Mouse (Mus musculus): ENCODE results near the gene Mad2l1bp. TPM values are rescaled to one million over a fixed set of nuclear protein-coding genes. Genes with fewer than 3 reads are reported as not detected.

Gene Mad2l1bp
- polyA plus RNA-seq (2012; rRNA removed): 16.5 and 17.7 TPM in 2 replicates

DNA sequence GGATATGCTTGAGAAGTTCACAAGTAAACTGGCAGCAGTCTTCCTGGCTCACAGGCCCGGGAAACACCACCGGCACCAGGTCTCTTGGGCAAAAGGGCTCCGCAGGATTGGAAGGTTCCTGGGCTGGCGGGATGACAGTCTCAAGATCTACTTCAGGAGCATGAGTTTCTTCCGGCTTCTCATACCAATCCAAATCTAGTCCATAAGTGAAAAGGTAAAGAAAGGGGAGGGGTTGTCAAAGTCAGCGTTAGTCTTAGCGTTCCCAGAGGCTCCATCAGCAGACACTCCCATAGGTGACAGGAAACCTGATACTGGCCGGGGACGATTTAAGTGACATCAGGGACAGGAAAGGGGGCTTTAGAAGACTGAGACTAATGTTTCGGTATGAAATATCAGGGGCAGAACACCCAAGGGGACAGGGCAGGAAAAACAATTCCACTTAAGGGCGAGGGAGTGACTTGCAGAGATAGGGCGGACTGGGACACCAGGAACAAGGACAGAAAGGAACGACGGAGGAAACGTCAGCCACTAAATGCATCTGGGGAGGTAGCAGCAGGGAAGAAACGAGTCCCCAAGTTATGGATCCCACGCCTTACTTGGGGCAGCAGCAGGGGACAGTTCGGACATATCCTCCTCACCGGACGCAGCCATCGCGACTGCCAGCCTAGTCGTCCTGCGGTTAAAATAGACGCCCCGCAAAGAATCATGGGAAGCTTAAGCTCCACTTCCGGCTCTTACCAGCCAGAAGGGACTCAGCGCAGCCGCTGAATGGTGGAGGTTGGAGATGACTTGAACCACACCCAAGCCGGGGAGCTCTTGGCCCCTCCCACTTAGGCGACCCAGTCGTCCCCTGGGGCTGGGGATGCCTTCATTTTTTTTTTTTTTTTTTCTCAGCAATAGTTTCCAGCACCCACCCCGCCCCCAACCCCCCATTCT is at the start of gene Mad2l1bp:
Gene Mad2l1bp (minus strand): TSS at position 707 of the 936 bp plus-strand sequence.
- H3K4me3 ChIP-seq (ENCODE audit: extremely low read depth, insufficient read depth, insufficient read length): peak within 1 kb of the TSS; percentile 82
- peak; percentile 90 for DNase-seq (ENCODE audit: low read depth in 1 of 2, low spot score in 2 of 2)
- H3K4me1 ChIP-seq (ENCODE audit: control insufficient read depth, insufficient read depth, insufficient read length): peaks cover 4% of the 10 kb centered on the region; the same call in 1 of the 2 replicates
- peak within 1 kb of the TSS; percentile 73 for H3K27ac ChIP-seq (ENCODE audit: insufficient read depth, low read length)
- TF ChIP-seq POLR2A (IDR thresholded peaks at IDR 0.05; ENCODE audit: low read depth, low read length): peak; percentile 97
- no peak for TF ChIP-seq CTCF (IDR thresholded peaks at IDR 0.05; ENCODE audit: extremely low read depth, insufficient read depth, insufficient read length, insufficient replicate concordance)
- whole genome bisulfite sequencing: 2% methylated on average over 33 of the region's 33 CpGs
- H3K36me3 ChIP-seq (ENCODE audit: control insufficient read depth, insufficient read depth, low read length): peaks cover 10% of the 10 kb centered on the region
- no peaks in the 10 kb centered on the region for H3K27me3 ChIP-seq (ENCODE audit: control insufficient read depth, insufficient read depth, low read length)

GRCm38 (mm10) chr17:46203078-46203477 is 49.7 kb upstream of the Mad2l1bp start:
- peaks cover 5% of the 10 kb centered on the region; the same call in 1 of the 2 replicates for H3K4me1 ChIP-seq (ENCODE audit: control insufficient read depth, insufficient read depth, insufficient read length)

GRCm38 (mm10) chr17:46202421-46203071 is 49.2 kb upstream of the Mad2l1bp start, which contains the start of the genes Polh and Xpo5:
Gene Polh (minus strand): TSS chr17:46202645.
Gene Xpo5 (plus strand): TSS chr17:46202782.
- peak within 1 kb of the TSS; percentile 98 for H3K4me3 ChIP-seq (ENCODE audit: extremely low read depth, insufficient read depth, insufficient read length)
- H3K4me1 ChIP-seq (ENCODE audit: control insufficient read depth, insufficient read depth, insufficient read length): peaks cover 5% of the 10 kb centered on the region; the same call in 1 of the 2 replicates
- peak; percentile 85 to 90 for DNase-seq (ENCODE audit: low read depth in 1 of 2, low spot score in 2 of 2)
- TF ChIP-seq POLR2A (IDR thresholded peaks at IDR 0.05; ENCODE audit: low read depth, low read length): no peak; the same call in 1 of the 2 replicates
- TF ChIP-seq CTCF (IDR thresholded peaks at IDR 0.05; ENCODE audit: extremely low read depth, insufficient read depth, insufficient read length, insufficient replicate concordance): no peak
- peak within 1 kb of the TSS; percentile 73 for H3K27ac ChIP-seq (ENCODE audit: insufficient read depth, low read length)
- no peaks in the 10 kb centered on the region for H3K27me3 ChIP-seq (ENCODE audit: control insufficient read depth, insufficient read depth, low read length)
- WGBS: 1% methylated on average over 66 of the region's 66 CpGs
- H3K36me3 ChIP-seq (ENCODE audit: control insufficient read depth, insufficient read depth, low read length): peaks cover 6% of the 10 kb centered on the region

More at GRCm38 (mm10) chr17:46203078-46203477, 49.7 kb upstream of the Mad2l1bp start:
- H3K27ac ChIP-seq (ENCODE audit: insufficient read depth, low read length): peak overlapping the region; percentile 58
- H3K36me3 ChIP-seq (ENCODE audit: control insufficient read depth, insufficient read depth, low read length): peaks cover 6% of the 10 kb centered on the region; the same call in 1 of the 2 replicates
- 1% methylated on average over 20 of the region's 20 CpGs for WGBS
- TF ChIP-seq CTCF (IDR thresholded peaks at IDR 0.05; ENCODE audit: extremely low read depth, insufficient read depth, insufficient read length, insufficient replicate concordance) (no peak), POLR2A (IDR thresholded peaks at IDR 0.05; ENCODE audit: low read depth, low read length) (no peak)
- peak overlapping the region; percentile 98 for H3K4me3 ChIP-seq (ENCODE audit: extremely low read depth, insufficient read depth, insufficient read length)
- no peaks in the 10 kb centered on the region for H3K27me3 ChIP-seq (ENCODE audit: control insufficient read depth, insufficient read depth, low read length)
- no peak for DNase-seq (ENCODE audit: low read depth in 1 of 2, low spot score in 2 of 2)

- DNase-seq (ENCODE audit: low read depth in 1 of 2, low spot score in 2 of 2): no peak
- H3K27me3 ChIP-seq (ENCODE audit: control insufficient read depth, insufficient read depth, low read length): no peaks in the 10 kb centered on the region
- peaks cover 5% of the 10 kb centered on the region; the same call in 1 of the 2 replicates for H3K4me1 ChIP-seq (ENCODE audit: control insufficient read depth, insufficient read depth, insufficient read length)
- no peak overlapping the region; the same call in 1 of the 2 replicates for H3K4me3 ChIP-seq (ENCODE audit: extremely low read depth, insufficient read depth, insufficient read length)
- H3K27ac ChIP-seq (ENCODE audit: insufficient read depth, low read length): no peak overlapping the region
- peaks cover 9% of the 10 kb centered on the region for H3K36me3 ChIP-seq (ENCODE audit: control insufficient read depth, insufficient read depth, low read length)
- WGBS: 51% methylated on average over 6 of the region's 6 CpGs
- TF ChIP-seq CTCF (IDR thresholded peaks at IDR 0.05; ENCODE audit: extremely low read depth, insufficient read depth, insufficient read length, insufficient replicate concordance): no peak
These were observed 47.8 kb upstream of the Mad2l1bp start for GRCm38 (mm10) chr17:46201151-46201550.

DNA sequence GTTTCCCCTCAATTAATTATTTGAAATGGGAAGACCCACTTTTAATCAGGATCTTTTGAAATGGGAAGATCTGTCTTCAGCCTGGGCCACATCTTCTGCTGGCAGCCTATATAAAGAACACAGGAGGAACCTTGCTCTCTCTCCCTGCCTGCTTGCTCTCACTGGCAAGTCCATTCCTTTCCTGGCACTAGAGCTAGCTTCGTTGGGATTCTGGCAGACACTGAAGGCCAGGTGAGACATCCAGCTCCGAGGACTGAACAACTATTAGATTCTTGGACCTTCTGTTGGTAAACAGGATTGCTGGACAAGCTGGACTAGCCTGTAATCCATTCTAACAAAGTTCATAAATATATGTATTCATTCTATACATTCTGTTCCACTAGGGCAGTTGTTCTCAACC is 35.5 kb upstream of the Mad2l1bp start:
- H3K4me1 ChIP-seq (ENCODE audit: control insufficient read depth, insufficient read depth, insufficient read length): no peaks in the 10 kb centered on the region
- H3K4me3 ChIP-seq (ENCODE audit: extremely low read depth, insufficient read depth, insufficient read length): no peak overlapping the region
- no peak for TF ChIP-seq POLR2A (IDR thresholded peaks at IDR 0.05; ENCODE audit: low read depth, low read length)
- TF ChIP-seq CTCF (IDR thresholded peaks at IDR 0.05; ENCODE audit: extremely low read depth, insufficient read depth, insufficient read length, insufficient replicate concordance): no peak
- peaks cover 32% of the 10 kb centered on the region for H3K36me3 ChIP-seq (ENCODE audit: control insufficient read depth, insufficient read depth, low read length)
- H3K27me3 ChIP-seq (ENCODE audit: control insufficient read depth, insufficient read depth, low read length): no peaks in the 10 kb centered on the region
- no peak overlapping the region for H3K27ac ChIP-seq (ENCODE audit: insufficient read depth, low read length)
- WGBS: 91% methylated on average over 2 of the region's 2 CpGs
- DNase-seq (ENCODE audit: low read depth in 1 of 2, low spot score in 2 of 2): no peak

- TF ChIP-seq POLR2A (IDR thresholded peaks at IDR 0.05; ENCODE audit: low read depth, low read length) (no peak), CTCF (IDR thresholded peaks at IDR 0.05; ENCODE audit: extremely low read depth, insufficient read depth, insufficient read length, insufficient replicate concordance) (no peak)
- H3K4me1 ChIP-seq (ENCODE audit: control insufficient read depth, insufficient read depth, insufficient read length): no peaks in the 10 kb centered on the region
- no peak overlapping the region for H3K4me3 ChIP-seq (ENCODE audit: extremely low read depth, insufficient read depth, insufficient read length)
- 95% methylated on average over 4 of the region's 4 CpGs for WGBS
- H3K27ac ChIP-seq (ENCODE audit: insufficient read depth, low read length): no peak overlapping the region
- H3K27me3 ChIP-seq (ENCODE audit: control insufficient read depth, insufficient read depth, low read length): no peaks in the 10 kb centered on the region
- DNase-seq (ENCODE audit: low read depth in 1 of 2, low spot score in 2 of 2): no peak
- peaks cover 47% of the 10 kb centered on the region for H3K36me3 ChIP-seq (ENCODE audit: control insufficient read depth, insufficient read depth, low read length)
These were observed 28.9 kb upstream of the Mad2l1bp start for GRCm38 (mm10) chr17:46182273-46182672.
